Mouse (Mus musculus) gastrocnemius, adult 8-10 months (tissue): Measurements from ENCODE around the gene Ctnnb1. TPM values are rescaled to one million over a fixed set of nuclear protein-coding genes. Genes with fewer than 3 reads are reported as not detected.
A peak's percentile ranks its signal among the peaks of the same experiment; 100 is the strongest.

ENCODE experiments used
- DNase-seq, 2 experiments: peaks; one replicate each; pipeline ENCODE4 v3.0.0; 2022; ENCODE audit warnings: low spot score in 2 of 2
- total RNA-seq, 4 experiments: library from RNA; stranded (reverse); gene quantifications; 2 replicates each; pipeline ENCODE4 v1.2.4; 2022

Ctnnb1 gene
- total RNA-seq, 4 experiments from 2014 or later, result 203 to 219 (median 212) TPM

- peak; percentile 11 to 29 for DNase-seq
Observed at GRCm38 (mm10) chr9:120961969-120962700, 33.1 kb downstream of the Ctnnb1 start.

DNA sequence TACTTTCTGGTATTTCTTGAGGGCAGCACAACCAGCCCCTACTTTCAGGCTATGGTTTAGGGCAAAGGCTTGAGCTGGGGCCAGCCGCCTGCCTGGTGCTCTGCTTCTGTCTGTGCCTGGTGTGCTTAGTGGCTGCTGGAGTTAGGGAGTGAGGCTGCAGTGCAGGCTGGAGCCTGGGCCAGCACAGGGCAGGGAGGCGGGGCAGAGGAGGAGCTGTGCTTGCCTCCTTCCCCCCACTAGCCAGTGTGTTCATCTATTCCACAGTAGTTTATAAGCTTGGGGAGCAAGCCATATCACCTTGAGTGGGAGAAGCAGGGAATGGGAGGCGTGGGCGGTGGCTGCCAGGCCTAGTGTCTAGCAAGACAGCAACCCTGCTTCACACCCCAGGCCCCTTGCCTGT is 34.1 kb downstream of the Ctnnb1 start:
- no peak for DNase-seq

DNA sequence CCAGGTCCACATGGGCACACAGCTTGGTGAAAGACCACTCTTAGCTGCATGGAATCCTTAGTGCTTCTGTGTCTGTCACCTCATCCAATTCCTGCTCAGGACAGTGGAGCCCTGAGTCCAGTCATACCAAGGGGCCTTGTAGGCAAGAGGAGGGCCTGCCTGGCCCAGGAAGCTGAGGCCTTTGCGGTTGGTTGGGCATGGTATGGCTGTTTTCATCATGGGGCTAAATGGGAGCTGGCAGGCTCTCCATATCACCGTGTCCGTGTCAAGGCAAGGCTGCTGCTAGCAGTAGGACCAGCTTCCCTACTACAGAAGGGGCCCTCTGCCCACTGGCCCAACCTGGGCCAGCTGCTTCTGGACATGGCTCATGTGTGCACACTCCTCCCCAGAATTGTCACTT is 34.7 kb downstream of the Ctnnb1 start:
- no peak for DNase-seq

- DNase-seq, result no peak
Observed at GRCm38 (mm10) chr9:120964224-120964623, 35.2 kb downstream of the Ctnnb1 start.

GRCm38 (mm10) chr9:120965007-120965406 is 36.0 kb downstream of the Ctnnb1 start:
- no peak for DNase-seq

- no peak for DNase-seq
Observed at GRCm38 (mm10) chr9:120973026-120973515, 44.1 kb downstream of the Ctnnb1 start.

- DNase-seq, result no peak
Observed at GRCm38 (mm10) chr9:120974209-120974608, 45.2 kb downstream of the Ctnnb1 start.

DNA sequence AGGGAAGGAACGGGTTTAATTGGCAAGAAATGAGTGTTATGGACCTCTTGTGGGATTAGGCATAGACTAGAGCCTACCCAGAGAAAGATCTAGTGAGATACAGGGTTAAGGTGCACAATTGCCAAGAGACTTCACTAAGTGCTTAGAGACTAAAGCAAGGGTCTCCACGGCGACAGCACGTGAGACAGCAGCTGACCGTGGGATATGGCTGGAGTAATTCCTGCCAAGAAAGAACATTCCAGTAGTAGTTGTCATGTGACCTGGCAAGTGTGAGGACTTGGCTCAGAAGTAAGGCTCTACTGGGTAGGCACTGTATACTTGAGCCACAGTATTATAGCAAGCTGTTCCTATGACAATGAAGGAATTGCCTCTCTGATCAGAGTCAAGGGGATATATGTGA is 47.1 kb downstream of the Ctnnb1 start:
- DNase-seq, result no peak

DNA sequence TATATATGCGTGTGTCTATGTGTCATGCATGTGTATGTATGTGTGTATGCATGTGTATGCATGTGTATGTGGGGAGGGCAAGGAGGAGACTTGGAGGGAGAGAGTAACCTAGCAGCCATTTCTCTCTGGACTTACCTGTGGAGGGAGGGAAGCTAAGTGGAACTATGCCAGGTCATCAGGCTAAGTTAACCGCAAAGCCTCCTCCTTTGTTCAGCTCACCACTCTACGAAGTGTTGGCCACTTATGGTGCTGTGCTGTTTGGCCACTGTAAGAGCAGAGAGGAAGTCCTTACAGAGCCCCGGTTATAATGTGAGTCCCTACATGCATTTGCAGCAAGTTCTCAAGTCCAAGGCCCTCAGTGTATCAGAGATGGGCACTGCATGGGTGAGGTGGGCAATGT is 47.8 kb downstream of the Ctnnb1 start:
- DNase-seq, result no peak

- DNase-seq, result no peak
Observed at GRCm38 (mm10) chr9:120981777-120982176, 52.8 kb downstream of the Ctnnb1 start.

GRCm38 (mm10) chr9:120983849-120984248 is 54.8 kb downstream of the Ctnnb1 start:
- DNase-seq, result no peak

- DNase-seq, result no peak
Observed at GRCm38 (mm10) chr9:120984509-120984908, 55.5 kb downstream of the Ctnnb1 start.

GRCm38 (mm10) chr9:120985009-120985408 is 56.0 kb downstream of the Ctnnb1 start:
- DNase-seq, result no peak

DNA sequence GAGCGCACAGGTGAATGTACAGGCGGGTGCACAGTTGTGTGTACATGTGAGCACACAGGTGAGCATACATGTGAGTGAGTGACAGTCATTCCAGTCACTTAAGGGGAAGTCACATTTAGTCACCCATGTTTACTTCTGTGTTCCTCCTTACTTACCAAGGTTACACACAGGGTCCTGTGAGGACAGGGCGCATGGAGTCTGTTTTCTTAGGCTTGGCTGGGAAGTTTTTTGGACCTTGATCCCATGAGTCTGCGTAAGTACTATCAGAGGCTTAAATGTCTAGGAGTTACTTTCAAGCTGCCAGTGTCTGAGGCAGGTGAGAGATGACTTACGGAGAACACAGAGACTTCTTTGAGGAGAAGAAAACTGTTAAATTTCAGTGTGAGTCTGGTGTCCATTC is 56.5 kb downstream of the Ctnnb1 start:
- DNase-seq, result no peak

DNA sequence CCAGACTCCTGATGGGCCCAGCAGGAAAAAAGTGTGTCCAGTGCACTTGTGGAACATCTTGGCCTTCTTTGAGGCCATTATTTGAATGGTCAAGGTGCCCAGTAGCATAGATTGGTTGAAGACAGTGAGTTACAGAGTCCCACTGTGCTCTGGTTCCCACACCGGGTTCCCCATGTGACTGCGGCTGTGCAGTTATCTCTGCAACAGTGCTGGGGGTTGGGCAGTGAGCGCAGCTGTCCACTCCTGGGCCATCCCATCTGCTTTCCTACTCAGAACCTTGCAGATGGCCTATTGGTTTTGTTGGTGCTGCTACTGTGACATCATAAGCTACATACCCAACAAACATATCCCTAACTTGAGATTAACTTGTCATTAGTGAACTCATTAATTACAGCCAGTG is 57.2 kb downstream of the Ctnnb1 start:
- DNase-seq, result no peak

DNA sequence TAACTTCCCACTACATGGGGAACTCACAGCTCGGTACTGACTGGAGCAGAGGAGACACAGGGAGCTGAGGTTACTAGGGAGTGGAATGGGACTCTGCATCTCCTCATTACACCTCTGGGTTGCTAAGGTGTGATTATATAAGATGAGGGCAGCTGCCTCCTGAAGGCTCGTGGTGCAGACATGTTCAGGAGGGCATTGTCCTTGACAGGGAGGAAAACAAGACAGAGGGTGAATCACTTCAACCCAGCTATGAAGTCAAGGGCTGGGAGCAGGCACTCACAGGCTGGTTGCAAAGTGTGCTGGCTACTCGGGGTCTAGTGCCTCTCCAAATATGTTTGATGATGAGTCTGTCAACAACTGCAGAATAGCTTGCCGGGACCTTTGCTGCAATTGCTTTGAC is 58.0 kb downstream of the Ctnnb1 start:
- DNase-seq, result no peak

GRCm38 (mm10) chr9:120988088-120988487 is 59.1 kb downstream of the Ctnnb1 start:
- DNase-seq, result no peak

DNA sequence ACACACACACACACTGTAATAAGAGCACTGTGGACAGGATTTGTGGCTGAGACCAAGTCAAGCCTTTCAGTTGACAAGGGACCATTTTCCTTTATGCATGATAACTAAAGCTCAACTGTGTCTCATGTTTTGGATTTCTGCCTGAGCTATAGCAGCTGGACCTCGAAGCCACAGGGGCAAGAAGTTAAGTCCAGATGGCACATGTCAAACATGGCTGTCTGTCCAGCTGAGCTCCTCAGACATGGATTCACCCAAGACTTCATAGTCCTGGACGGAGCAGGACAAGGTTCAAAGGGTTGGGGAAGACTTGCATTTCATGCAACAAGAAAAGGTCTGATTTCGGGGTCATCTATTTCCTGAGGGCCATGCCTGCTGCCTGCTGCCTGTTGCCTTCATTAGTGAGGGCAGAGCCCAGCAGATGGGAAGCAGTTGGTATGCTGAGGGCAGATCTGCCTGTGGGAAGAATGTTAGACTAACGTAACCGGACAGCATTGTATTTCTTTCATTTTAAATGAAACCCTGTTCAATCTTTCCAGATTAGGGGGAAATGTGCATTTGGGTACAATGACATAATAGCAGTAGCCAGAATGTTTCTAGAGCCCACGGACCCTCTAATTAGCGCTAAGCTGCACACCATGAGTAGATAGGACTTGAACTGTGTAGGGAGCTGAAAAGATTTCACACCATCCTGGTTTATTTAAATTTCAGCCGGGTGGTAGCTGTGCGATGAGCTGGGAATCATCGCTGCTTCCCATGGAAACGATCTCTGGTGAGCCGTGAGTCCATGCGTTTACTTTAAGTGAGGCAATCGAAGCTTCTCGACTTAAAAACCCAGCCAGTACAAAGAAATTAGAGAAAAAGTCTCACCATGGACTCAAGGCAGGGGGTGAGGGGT is 61.0 kb downstream of the Ctnnb1 start:
- DNase-seq, result no peak

- no peak for DNase-seq
Observed at GRCm38 (mm10) chr9:120991801-120992200, 62.8 kb downstream of the Ctnnb1 start.

DNA sequence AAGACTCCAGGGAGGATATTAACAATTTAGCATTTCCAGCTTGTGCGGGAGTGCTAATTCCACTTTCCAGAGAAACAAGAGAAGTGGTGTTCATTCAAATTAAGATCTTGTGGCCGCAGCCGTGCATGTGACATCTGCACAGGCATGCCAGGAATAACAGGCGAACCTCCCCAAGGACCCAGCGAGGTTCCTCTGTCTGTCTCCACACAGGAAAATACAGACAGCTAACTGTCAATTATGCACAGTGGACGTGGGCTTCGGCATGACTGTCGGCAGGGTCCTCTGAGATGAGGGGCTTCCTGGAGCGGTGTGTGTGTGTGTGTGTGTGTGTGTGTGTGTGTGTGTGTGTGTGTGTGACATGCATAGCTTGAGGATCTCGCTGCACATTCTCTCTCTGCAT is 64.0 kb downstream of the Ctnnb1 start:
- DNase-seq, result no peak

DNA sequence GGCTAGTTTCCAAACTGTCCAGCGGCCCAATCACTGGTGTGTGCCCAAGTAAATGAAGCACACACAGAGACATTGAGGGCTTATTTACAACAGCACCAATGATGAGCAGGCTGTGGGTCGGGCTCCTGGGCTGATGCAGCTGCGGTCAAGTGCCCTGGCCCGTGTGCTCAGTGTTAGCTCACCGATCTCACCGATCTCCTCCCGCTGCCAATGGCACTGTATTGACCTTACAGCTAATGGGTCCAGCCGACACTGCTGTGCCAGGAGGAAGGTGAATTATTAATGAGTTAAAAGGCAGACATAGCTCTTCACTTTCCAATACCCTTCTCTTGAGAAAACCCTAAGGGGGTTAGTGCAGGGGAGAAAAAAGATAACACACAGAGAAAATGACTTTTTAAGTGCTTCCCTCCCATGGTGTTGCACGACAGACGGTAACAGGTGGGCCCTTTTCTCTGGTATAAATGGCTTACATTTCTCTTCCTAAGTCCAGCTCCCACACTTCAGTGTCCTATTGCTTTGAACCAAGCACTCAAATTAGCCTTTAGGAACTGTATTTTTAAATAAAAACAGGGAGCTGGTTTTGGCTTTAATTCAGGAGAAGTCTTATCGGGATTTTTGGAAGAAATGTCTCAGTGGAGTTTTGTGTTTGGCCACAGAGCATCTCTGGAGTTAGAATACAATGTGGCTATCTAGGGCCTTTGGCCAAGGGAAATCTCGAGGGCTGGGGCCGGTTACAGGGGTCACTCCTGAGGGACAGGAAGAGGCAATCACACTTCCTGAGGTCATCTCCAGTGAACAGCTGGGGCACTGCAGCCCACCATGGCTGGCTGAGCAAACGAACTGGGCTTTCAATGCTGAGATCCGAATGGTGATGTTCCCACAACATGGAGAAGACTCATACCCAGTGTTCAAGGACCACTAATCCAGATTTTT is 65.5 kb downstream of the Ctnnb1 start:
- no peak for DNase-seq
